Mouse (Mus musculus) stomach, embryonic 14.5 days (tissue): ENCODE measurements around the gene Gtf2e1. TPM values are rescaled to one million over a fixed set of nuclear protein-coding genes. Genes with fewer than 3 reads are reported as not detected.

Experiments
- ATAC-seq: fragments of 200-750 bp; cut with Nextera tagmentation; 2 replicates; pipeline ENCODE4 v1.8.0; 2017; ENCODE audit warnings: low read depth, moderate TSS enrichment; ENCODE audit not compliant: insufficient number of reproducible peaks, insufficient read depth, low FRiP score
- H3K27ac ChIP-seq: fragments of 300-500 bp; sonication (generic); 2 replicates; pipeline ENCODE4 v1.5.1; 2014; ENCODE audit warnings: mild to moderate bottlenecking, low read length, moderate library complexity, mixed read lengths
- H3K27me3 ChIP-seq: fragments of 300-500 bp; sonication (generic); 2 replicates; pipeline ENCODE4 v1.6.1; 2014; ENCODE audit warnings: low read length, control low read depth, mixed read lengths; ENCODE audit not compliant: control insufficient read depth, insufficient read depth
- H3K36me3 ChIP-seq: fragments of 300-500 bp; sonication (generic); 2 replicates; pipeline ENCODE4 v1.6.1; 2014; ENCODE audit warnings: mild to moderate bottlenecking, control low read depth, low read length, moderate library complexity, mixed read lengths; ENCODE audit not compliant: control insufficient read depth, insufficient read depth
- H3K4me1 ChIP-seq: fragments of 300-500 bp; sonication (generic); 2 replicates; pipeline ENCODE4 v1.6.1; 2014; ENCODE audit warnings: low read length, control low read depth, mixed read lengths; ENCODE audit not compliant: control insufficient read depth, insufficient read depth
- H3K4me2 ChIP-seq: fragments of 300-500 bp; sonication (generic); replicated peaks from 2 replicates; pipeline ENCODE4 v1.6.1; 2014; ENCODE audit warnings: low read depth, low read length, control low read depth
- H3K4me3 ChIP-seq: fragments of 300-500 bp; sonication (generic); 2 replicates; pipeline ENCODE4 v1.5.1; 2014; ENCODE audit warnings: low read depth, low read length, control low read depth
- H3K9ac ChIP-seq: fragments of 300-500 bp; sonication (generic); replicated peaks from 2 replicates; pipeline ENCODE4 v1.6.1; 2014; ENCODE audit warnings: low read depth, mild to moderate bottlenecking, control low read depth, low read length, moderate library complexity, mixed read lengths
- H3K9me3 ChIP-seq: fragments of 300-500 bp; sonication (generic); 2 replicates; pipeline ENCODE4 v1.6.1; 2016; ENCODE audit warnings: low read depth, low read length, control low read depth; ENCODE audit not compliant: control insufficient read depth
- WGBS: fragments of 180-500 bp; shearing (Covaris S2); extraction: QIAGEN DNeasy Blood & Tissue Kit; methylation state at CpG from one replicate; pipeline ENCODE4 v1.1.7; 2014; 5-methylcytosine and 5-hydroxymethylcytosine counted together
- polyA plus RNA-seq: library from polyadenylated mRNA; unstranded; fragments of >200 nt; fragmentation: Nextera tagmentation; extraction: Ambion mirVana; gene quantifications from 2 replicates; pipeline ENCODE4 v1.2.1, GENCODE M21; 2014

Gtf2e1 gene
- polyA plus RNA-seq, 1 experiment from 2014 or later, result 25.0 TPM

DNA sequence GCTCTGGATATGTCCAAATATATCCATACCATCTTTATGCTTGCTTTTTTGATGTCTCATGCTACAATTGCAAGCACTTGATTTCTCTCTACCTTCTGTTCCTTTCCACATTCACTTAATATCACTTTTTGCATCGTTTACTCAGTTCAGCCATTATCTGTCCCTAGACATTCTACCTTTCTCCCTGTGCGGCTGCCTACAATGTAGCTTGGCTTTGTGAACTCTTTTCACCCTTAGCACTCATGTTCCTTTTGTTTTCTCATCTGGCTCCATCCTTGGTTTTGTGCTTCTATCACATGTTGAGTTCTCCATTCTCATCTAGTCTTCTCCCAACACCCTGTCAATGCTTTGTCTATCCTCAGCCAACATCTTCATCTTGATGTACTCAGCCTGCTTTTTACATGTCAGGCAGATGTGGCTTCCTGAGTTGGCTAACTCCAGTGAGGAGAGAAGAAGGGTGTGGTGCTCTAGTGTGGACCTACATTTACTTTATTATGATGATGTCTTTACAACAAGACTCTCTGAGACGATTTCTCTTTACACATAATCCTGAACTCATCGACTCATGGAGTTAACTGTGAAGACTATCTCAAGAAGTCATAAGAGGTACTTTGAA, 21.9 kb downstream of the Gtf2e1 start:
- no peaks in the 10 kb centered on the region for H3K4me1 ChIP-seq
- no peaks in the 10 kb centered on the region for H3K27me3 ChIP-seq
- H3K9ac ChIP-seq, result no peak overlapping the region
- no peak overlapping the region for H3K4me2 ChIP-seq
- H3K36me3 ChIP-seq, result peaks cover 27% of the 10 kb centered on the region
- no peaks in the 10 kb centered on the region for H3K9me3 ChIP-seq
- no peak overlapping the region for H3K4me3 ChIP-seq
- WGBS, result 93% methylated on average over 4 of the region's 4 CpGs
- no peak for ATAC-seq
- no peak overlapping the region for H3K27ac ChIP-seq

DNA sequence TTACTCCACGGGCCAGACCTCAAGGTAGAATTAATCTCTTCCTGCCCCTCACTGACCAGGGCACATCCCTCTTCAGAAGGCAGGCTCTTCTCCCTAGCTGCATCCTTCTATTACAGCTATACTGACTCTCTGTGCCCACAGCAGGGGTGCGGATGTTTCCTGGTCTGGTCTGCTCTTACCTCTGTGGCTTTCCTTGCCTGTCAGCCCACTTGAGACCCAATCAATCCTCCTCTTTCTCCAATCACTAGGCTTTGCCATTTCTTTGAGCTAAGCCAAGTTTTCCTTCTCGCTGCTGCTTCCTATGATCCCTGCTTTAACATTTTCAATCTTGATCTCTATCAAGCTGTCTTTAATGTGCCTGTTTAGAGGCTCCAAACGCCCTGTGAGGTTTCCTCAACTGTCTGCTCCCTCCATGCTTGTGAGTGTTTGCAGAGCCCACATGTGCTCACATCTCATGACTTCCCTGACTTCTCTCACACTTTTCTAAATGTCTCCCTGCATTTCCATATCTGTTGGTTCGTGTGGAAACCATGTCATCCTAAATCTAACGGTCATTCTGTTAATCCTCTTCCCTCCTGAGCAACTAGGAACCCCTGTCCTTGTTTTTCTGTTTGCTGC, 23.1 kb downstream of the Gtf2e1 start:
- H3K36me3 ChIP-seq, result peaks cover 23% of the 10 kb centered on the region
- no peak overlapping the region for H3K4me3 ChIP-seq
- no peaks in the 10 kb centered on the region for H3K4me1 ChIP-seq
- 83% methylated on average over 6 of the region's 6 CpGs for WGBS
- H3K4me2 ChIP-seq, result no peak overlapping the region
- H3K9me3 ChIP-seq, result no peaks in the 10 kb centered on the region
- no peak for ATAC-seq
- H3K27ac ChIP-seq, result no peak overlapping the region
- H3K9ac ChIP-seq, result no peak overlapping the region
- no peaks in the 10 kb centered on the region for H3K27me3 ChIP-seq

DNA sequence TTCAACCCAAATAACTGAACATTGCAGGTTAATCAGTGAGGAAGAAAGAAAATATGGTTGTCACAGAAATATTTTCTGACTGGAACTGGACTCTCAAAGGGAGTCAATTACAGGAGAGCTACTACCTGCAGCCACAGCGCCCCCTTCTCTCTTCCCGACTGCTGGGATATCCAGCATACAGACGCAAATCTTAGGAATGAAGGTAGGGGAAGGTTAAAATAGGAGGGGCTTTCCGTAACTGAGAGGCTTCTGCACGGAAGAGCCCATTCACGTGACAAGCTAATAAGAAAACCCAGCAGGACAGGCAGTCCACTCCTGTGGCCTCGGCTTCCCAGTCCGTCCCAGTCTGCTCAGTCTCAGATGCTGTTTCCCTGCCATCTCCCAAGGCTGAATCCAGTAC, 24.9 kb downstream of the Gtf2e1 start:
- H3K36me3 ChIP-seq, result peaks cover 23% of the 10 kb centered on the region; the same call in 1 of the 2 replicates
- no peaks in the 10 kb centered on the region for H3K27me3 ChIP-seq
- H3K4me2 ChIP-seq, result no peak overlapping the region
- H3K4me1 ChIP-seq, result no peaks in the 10 kb centered on the region
- no peak overlapping the region for H3K9ac ChIP-seq
- 84% methylated on average over 8 of the region's 8 CpGs for WGBS
- no peak for ATAC-seq
- H3K9me3 ChIP-seq, result no peaks in the 10 kb centered on the region
- H3K27ac ChIP-seq, result no peak overlapping the region
- H3K4me3 ChIP-seq, result no peak overlapping the region

DNA sequence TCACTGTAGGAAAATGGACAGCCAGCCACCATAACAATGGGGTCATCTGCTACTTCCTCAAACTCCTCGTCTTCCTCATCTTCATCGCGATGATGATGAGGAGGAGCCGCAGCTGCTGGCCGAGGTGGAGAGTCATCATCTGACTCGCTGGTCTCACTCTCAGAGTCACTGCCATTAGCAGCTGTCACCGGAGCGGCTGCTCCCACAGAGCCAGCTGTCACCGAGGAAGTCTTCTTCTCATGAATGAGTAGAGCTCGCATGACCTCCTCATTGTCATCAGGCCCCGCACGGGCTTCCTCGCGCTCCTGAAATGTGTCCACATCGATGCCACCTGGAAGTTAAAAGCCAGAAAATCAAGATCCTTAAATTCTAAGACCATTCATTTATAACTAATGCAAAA, 28.1 kb downstream of the Gtf2e1 start:
- WGBS, result 92% methylated on average over 15 of the region's 15 CpGs
- H3K36me3 ChIP-seq, result peaks cover 21% of the 10 kb centered on the region; the same call in 1 of the 2 replicates
- ATAC-seq, result no peak

DNA sequence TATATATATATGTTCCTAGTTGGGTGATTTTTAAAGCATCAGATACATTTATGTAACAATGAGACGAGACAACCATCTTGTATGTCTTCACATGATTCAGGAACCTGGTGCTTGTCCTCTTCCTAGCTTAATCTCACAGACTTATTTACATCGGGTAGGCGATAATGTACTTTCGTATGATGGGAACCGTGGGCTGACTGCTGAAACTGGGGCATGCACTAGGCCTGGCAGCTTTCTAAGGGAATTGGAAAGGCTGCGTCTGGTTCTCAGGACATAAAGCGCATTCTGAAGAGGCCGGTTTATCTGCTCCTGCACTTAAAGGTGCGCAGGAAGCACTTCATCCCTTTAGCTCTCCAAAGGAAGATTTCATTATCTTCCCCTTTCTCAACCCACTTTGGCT, 32.8 kb downstream of the Gtf2e1 start:
- Histone ChIP-seq H3K9me3 (no peaks in the 10 kb centered on the region), H3K4me2 (no peak overlapping the region), H3K9ac (no peak overlapping the region), H3K4me3 (no peak overlapping the region), H3K36me3 (0 out of 2 replicates have a peak, but pooled peaks cover 14% of the 10 kb centered on the region), H3K4me1 (no peaks in the 10 kb centered on the region), H3K27me3 (no peaks in the 10 kb centered on the region), H3K27ac (no peak overlapping the region)
- 66% methylated on average over 9 of the region's 9 CpGs for WGBS
- no peak for ATAC-seq

More for the DNA sequence above, 28.1 kb downstream of the Gtf2e1 start:
- H3K27me3 ChIP-seq, result no peaks in the 10 kb centered on the region
- H3K4me3 ChIP-seq, result no peak overlapping the region
- H3K9ac ChIP-seq, result no peak overlapping the region
- no peak overlapping the region for H3K4me2 ChIP-seq
- H3K9me3 ChIP-seq, result no peaks in the 10 kb centered on the region
- no peaks in the 10 kb centered on the region for H3K4me1 ChIP-seq
- no peak overlapping the region for H3K27ac ChIP-seq

DNA sequence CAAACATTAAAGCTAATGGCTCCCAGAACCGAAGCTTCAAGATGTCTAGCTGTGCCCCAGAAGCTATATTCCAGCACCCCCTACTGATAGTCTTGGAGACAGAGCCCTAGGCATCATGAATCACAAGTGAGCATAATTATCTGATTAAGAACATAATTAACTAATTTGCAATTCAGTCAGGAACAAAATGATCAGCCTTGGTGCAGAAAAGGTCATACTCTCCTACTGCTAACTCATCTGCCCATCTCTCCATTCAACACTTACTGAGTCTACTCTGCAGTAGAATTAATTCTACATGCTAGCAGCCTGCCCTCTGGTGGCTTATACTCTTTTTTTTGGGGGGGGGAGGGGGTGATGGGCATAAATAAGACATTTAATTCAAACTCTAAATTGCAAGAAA, 35.1 kb downstream of the Gtf2e1 start:
- Histone ChIP-seq H3K4me3 (no peak overlapping the region), H3K4me1 (no peaks in the 10 kb centered on the region), H3K27me3 (no peaks in the 10 kb centered on the region), H3K9me3 (no peaks in the 10 kb centered on the region), H3K27ac (no peak overlapping the region), H3K4me2 (no peak overlapping the region), H3K36me3 (no peaks in the 10 kb centered on the region), H3K9ac (no peak overlapping the region)
- no peak for ATAC-seq
- WGBS, result 57% methylated on average over 1 of the region's 1 CpGs

DNA sequence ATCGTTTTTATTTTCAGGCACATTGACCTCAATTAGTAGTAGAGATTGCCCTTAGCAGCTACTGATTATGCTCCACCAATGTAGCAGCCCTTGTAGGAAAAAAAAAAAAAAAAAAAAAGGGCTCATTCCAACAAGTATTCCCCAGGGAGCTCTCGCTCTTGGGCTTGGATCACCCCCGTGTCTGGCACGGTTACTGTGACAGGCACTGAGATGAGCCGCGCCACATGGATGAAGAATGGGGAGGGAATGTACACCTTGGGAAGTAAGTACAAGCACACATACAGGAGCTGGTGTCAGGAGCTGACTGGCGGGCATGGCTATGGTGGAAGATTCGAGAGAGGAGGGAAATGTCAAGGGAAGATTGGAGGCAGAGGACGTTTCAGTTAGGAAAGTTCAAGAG, 41.0 kb downstream of the Gtf2e1 start:
- Histone ChIP-seq H3K9me3 (no peaks in the 10 kb centered on the region), H3K36me3 (no peaks in the 10 kb centered on the region), H3K4me2 (no peak overlapping the region), H3K4me3 (no peak overlapping the region), H3K4me1 (no peaks in the 10 kb centered on the region), H3K27me3 (no peaks in the 10 kb centered on the region), H3K9ac (no peak overlapping the region), H3K27ac (no peak overlapping the region)
- WGBS, result 74% methylated on average over 9 of the region's 9 CpGs
- no peak for ATAC-seq

DNA sequence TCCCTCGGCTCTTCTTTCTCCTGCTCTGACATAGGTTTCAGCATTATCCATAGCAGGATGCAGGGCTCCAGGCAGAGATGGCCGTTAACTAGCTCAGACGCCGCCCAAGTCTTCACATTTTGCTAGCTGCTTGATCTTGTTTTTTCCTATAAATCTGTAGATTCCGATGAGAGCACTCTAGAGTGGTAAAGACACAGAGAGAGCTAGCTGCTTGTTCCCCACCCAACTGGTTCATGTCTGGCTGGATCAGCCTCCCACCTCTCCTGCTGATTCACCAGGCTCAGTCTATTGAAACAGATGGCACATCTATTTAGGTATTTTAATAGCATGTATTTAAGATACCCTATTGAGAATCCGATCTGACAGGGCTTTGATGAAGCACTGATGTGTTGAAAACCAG, 44.6 kb downstream of the Gtf2e1 start:
- Histone ChIP-seq H3K9ac (no peak overlapping the region), H3K4me1 (0 out of 2 replicates have a peak, but pooled peaks cover 2% of the 10 kb centered on the region), H3K4me2 (no peak overlapping the region), H3K9me3 (no peaks in the 10 kb centered on the region), H3K27me3 (no peaks in the 10 kb centered on the region), H3K36me3 (no peaks in the 10 kb centered on the region), H3K4me3 (no peak overlapping the region), H3K27ac (no peak overlapping the region)
- no peak for ATAC-seq
- 85% methylated on average over 6 of the region's 6 CpGs for WGBS
